ENCODE assay signal across 9 mouse cellular contexts in genomic region chr2:25157655-25158054, GRCm38 (mm10). TPM values are rescaled to one million over a fixed set of nuclear protein-coding genes. Genes with fewer than 3 reads are reported as not detected.
DNase-seq lines count a peak whose midpoint lies in the region; ATAC-seq and TF ChIP-seq lines count a peak whose summit lies in the region.
"Had no signal": no experiment of that assay in that cellular context is flagged by ENCODE, and none has a peak within 500 bp of the region (broad histone marks: within the 10 kb centered on the region; RNA-seq: fewer than 3 reads in every experiment).

No protein-coding gene starts in this region.

- 52% methylated on average over 2 of the region's 2 CpGs for WGBS in stomach, postnatal 0 days

- H3K9me3 ChIP-seq in stomach, postnatal 0 days (ENCODE audit: control insufficient read depth, low read length), result no peaks in the 10 kb centered on the region

- intact Hi-C loops in left cerebral cortex, postnatal 14 days (cut with DNase I), result no loop called here
- intact Hi-C loops in left cerebral cortex, postnatal 36 days (cut with DNase I), result no loop called here

- no peak overlapping the region for H3K4me2 ChIP-seq in stomach, postnatal 0 days (replicated peaks; ENCODE audit: low read depth)

- H3K9ac ChIP-seq in stomach, postnatal 0 days (ENCODE audit: low read length), result no peak overlapping the region

- no peak overlapping the region for H3K4me3 ChIP-seq in stomach, postnatal 0 days (ENCODE audit: low read depth, low read length)

- DNase-seq in cerebellum, postnatal 10 days, result peak; percentile 73 to 80
- no peak for DNase-seq in cerebellum, adult 11-12 months
- peak; percentile 69 to 84 for DNase-seq in left cerebral cortex, postnatal 14 days (ENCODE audit: low spot score in 2 of 2)
- no peak for DNase-seq in left cerebral cortex, postnatal 36 days (ENCODE audit: low spot score in 2 of 2)
- peak; percentile 79 for DNase-seq in R1 (ENCODE audit: low read depth, low spot score)
- peak; percentile 49 to 67 for DNase-seq in kidney, postnatal 4 days
- DNase-seq in stomach, postnatal 0 days (ENCODE audit: low spot score), result no peak
- DNase-seq in adrenal gland, postnatal 25 days, result no peak

- H3K36me3 ChIP-seq in stomach, postnatal 0 days (ENCODE audit: control insufficient read depth, insufficient read depth, low read length), result no peaks in the 10 kb centered on the region

- no peaks in the 10 kb centered on the region for H3K4me1 ChIP-seq in stomach, postnatal 0 days (replicated peaks; ENCODE audit: control insufficient read depth, insufficient read depth)

- no peak for TF ChIP-seq EP300 in stomach, postnatal 0 days (optimal IDR thresholded peaks at IDR 0.05)

- no peaks in the 10 kb centered on the region for H3K27me3 ChIP-seq in stomach, postnatal 0 days (ENCODE audit: control insufficient read depth, insufficient read depth, low read length)

- TF ChIP-seq CTCF in stomach, postnatal 0 days (IDR thresholded peaks at IDR 0.05; ENCODE audit: low read depth), result peak; percentile 76

- ATAC-seq in stomach, postnatal 0 days (ENCODE audit: low FRiP score, low TSS enrichment), result no peak

- no peak overlapping the region for H3K27ac ChIP-seq in stomach, postnatal 0 days (replicated peaks)

RNA-seq across cellular contexts. Expression of gene Nrarp, which starts 22.9 kb away (rescaled TPM):
- total RNA-seq in left cerebral cortex, postnatal 14 days (2021), result 10 to 100 TPM; 38.6 to 44.9 TPM
- 10 to 100 TPM; 19.7 to 30.7 TPM for total RNA-seq in left cerebral cortex, postnatal 36 days (2021)
- polyA plus RNA-seq in stomach, postnatal 0 days (2015; fragmentation: Nextera tagmentation; extraction: Ambion mirVana), result 25.3 and 25.6 TPM in 2 replicates
- total RNA-seq in adrenal gland, postnatal 25 days (2021), result 2.2 and 4.0 TPM in 2 replicates

RNA-seq across cellular contexts. Expression of gene Tor4a, which starts 39.0 kb away (rescaled TPM):
- 1 to 10 TPM; 1.7 to 2.6 TPM for total RNA-seq in left cerebral cortex, postnatal 14 days (2021)
- total RNA-seq in left cerebral cortex, postnatal 36 days (2021), result 1 to 10 TPM; 1.6 to 2.3 TPM
- 13.1 and 13.7 TPM in 2 replicates for polyA plus RNA-seq in stomach, postnatal 0 days (2015; fragmentation: Nextera tagmentation; extraction: Ambion mirVana)
- total RNA-seq in adrenal gland, postnatal 25 days (2021), result 28.1 and 33.9 TPM in 2 replicates

RNA-seq across cellular contexts. Expression of gene Nelfb, which starts 53.6 kb away (rescaled TPM):
- total RNA-seq in left cerebral cortex, postnatal 14 days (2021), result 10 to 100 TPM; 49.9 to 52.1 TPM
- total RNA-seq in left cerebral cortex, postnatal 36 days (2021), result 10 to 100 TPM; 55.4 to 58.5 TPM
- polyA plus RNA-seq in stomach, postnatal 0 days (2015; fragmentation: Nextera tagmentation; extraction: Ambion mirVana), result 58.6 and 59.1 TPM in 2 replicates
- 61.8 and 66.9 TPM in 2 replicates for total RNA-seq in adrenal gland, postnatal 25 days (2021)

RNA-seq across cellular contexts. Expression of gene Stpg3, which starts 56.8 kb away (rescaled TPM):
- under 1 TPM; 0.27 to 0.44 TPM for total RNA-seq in left cerebral cortex, postnatal 14 days (2021)
- under 1 TPM in 1 of 2 experiments, not detected in 1; 0.29 TPM for total RNA-seq in left cerebral cortex, postnatal 36 days (2021)
- polyA plus RNA-seq in stomach, postnatal 0 days (2015; fragmentation: Nextera tagmentation; extraction: Ambion mirVana), result not detected in 2 replicates
- total RNA-seq in adrenal gland, postnatal 25 days (2021), result not detected in 2 replicates
- polyA plus RNA-seq: liver, embryonic 16.5 days had no signal

Comparison
In these comparisons a context has a peak if more than half of its experiments do, and no peak if none do; other contexts are left out.
1. DNase-seq: peak in cerebellum, postnatal 10 days (2 of 2), left cerebral cortex, postnatal 14 days (2 of 2), R1 (single experiment) and kidney, postnatal 4 days (2 of 2); none in cerebellum, adult 11-12 months (single experiment), left cerebral cortex, postnatal 36 days (0 of 2), stomach, postnatal 0 days (single experiment) and adrenal gland, postnatal 25 days (single experiment).